Mouse (Mus musculus): ENCODE data around the gene Zhx3.

The Zhx3 gene

DNA sequence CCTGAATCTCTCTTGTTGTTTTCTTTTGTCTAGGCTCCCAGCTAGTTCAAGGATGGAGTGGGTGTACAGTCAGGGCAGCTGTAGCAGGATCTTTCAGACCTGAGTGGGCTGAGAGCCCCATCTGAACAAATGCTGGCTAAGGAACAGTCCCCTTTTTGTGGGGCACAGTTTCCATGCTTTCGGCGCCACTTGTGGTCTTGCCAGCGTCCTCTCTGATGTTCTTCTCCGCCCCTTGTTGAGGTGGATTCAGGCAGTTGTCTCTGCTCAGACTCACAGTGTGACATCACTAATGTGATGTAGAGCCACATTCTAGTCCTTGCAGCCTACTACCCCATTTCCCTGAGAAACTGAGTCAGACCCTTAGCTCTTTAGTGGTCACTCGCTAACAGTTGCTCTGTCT, 126.2 kb downstream of the Zhx3 start:
- no peak for DNase-seq

DNA sequence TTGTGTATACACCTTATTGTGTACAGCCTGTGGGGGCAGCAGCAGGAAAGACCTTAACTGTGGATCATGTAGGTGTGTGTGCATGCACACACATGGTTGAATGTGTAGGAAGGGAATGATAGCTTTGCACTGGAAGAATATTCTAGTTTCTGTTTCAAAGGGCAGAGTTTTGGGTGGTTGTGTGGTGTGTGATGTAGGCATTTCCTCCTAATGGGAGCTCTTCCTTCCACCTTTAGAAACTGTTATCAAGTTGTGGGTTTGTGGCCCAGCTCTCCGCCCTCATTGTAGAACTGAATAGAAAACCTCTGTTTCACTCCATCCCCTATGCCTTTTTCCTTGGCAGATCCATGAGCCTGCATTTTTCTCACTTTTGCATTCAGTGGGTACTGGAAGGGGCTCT, 127.3 kb downstream of the Zhx3 start:
- no peak for DNase-seq

DNA sequence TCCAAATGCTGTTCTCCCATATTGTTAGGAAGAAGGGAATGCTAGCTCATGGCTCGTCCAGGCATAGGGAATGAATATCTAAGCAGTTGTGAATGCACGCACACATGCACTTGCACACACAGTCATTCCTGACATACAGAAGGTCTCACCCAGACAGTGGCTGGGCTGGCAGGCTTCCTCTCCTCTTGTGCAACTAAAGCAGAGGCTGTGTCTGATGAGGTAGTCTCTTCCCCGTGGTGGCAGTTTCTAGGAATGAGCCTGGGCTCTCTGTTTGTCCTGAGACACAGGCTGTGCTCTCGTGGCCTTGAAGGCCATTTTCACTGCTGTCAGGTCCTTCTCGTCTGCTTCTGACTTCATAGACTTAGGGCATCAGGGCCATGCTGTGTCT, 128.0 kb downstream of the Zhx3 start:
- no peak for DNase-seq

DNA sequence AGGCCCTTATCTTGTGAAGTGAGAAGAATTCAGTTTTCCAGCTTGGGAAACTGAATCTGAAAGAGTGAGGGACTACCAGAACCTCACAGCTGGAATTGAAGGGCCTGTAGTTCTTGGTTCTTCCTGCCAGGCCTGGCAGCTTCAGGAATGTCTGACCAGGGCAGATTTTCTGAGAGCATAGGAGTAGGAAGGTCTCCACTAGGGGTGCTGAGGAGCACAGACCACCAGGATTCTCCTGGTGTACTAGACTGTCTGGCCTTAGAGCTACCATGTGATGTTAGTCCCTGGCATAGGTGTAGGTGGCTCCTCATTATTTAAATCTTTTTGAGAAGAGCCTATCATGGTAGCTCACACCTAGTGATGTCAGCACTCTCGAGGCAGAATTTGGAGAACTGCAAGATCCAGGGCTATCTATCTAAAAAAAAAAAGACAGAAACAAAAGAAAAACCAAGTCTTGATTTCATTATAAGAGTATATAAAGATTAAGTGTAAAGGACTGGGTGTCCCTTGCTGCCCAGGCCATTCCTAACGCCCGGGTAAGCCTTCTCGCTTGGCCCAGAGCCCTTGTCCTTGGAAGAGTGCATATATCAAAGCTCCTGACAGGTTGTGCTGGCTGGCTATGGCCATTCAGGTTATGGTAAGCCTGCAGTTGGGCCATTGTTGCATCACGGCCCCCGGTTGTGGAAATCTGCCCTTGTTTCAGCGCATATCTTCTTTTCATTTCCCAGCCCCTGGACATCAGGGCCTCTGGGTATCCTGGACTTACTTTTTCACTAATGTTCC, 128.6 kb downstream of the Zhx3 start:
- DNase-seq: no peak

DNA sequence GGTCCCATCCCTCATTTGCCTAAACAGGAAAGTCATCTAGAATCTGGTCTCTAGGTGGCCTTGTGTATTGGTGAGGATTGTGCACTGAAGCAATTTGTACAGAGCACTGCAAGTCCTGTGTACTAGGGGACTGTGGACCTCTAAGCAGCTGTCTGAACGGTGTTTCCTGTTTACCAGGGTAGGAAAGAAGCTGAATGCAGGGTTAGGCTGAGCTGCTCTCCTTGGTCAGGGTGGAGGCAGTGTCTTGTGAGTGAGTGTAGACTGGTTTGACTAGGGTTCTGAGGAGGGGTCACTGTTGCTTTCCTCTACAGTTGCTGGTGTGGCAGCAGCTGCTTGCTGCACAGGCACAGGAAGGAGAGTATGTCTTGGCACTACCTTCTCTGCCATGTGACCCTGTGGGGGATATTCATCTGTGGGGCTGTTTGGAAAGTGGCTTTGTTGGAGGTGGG, 130.6 kb downstream of the Zhx3 start:
- no peak for DNase-seq

DNA sequence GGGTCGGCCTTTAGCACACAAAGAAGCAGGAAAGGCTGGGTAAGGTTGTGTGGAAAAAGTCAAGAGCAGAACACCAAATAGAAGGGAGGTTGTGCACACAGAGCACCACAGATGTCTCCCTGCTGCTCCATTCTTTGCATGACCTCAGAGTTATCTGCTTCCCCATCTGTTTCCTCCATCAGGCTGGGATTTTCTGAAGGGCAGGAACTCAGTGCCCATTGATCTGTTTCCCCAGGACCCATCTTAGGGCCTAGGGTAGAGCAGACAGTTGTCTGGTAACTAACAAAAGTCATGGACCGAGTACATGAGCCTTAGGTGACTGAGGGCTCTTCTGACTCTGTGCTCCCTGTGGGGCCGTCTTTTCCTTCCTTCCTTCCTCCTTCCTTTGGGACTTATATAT, 131.2 kb downstream of the Zhx3 start:
- no peak for DNase-seq

DNA sequence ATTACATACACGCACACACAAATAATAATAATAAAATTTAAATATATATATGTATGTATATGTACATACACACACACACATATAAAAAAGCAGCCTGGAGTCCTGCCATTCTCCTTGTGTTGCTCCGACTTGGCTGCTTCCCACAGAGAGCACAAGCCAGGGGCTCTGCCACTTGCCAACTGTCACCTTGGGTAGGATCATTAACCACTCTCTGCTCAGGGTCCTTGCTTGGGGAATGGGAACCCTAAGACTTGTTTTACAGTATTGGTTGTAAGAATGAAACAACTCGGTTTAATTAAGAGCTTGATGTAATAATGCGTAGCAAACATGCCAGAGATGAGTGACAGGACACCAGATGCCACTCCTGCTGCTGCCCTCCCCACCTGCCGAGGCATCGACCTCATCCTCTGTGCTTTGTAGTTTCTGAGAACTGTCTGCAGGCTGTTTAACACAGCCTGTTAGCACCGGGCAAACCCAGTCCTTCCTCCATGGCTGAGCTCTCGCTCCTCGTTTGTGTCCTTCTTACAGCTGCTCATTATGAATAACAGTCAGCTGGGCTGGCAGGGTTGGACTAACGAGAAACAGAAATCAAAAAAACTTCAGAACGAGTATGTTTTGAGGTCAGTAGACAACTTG, 132.2 kb downstream of the Zhx3 start:
- DNase-seq: no peak

DNA sequence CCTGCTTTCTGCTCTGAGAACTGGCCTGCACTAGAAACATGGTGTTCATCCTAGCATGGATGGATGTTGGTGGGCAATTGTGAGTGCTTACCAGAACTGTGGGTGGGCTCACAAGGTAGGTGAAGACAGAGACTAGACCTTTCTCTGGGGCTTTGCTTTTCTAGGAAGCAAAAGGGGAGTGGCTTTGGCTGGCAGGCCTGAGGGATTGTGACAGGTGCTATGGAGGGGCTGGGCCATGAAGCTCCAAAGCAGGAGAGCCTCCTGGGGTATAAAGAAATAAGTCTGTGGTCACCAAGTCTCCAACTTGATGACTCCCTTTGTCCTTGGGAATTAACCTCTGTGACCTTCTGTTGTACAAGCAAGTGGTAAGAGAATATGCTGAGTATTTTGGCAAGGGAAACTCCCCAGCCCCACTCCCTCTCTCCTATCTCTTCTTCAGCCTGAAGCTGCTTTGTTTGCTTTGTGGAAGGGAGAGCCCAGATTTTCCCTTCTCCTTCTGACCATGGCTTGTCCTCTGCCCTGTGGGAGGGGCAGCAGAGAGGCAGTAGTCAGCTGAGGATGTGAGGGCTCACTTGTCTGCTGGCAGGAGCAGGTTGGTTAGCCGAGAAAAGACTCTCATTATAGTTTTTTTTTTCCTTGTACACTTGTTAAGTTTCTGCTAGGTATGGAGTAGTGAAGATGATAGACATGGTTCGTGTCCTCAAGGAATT, 133.0 kb downstream of the Zhx3 start:
- DNase-seq: no peak

DNA sequence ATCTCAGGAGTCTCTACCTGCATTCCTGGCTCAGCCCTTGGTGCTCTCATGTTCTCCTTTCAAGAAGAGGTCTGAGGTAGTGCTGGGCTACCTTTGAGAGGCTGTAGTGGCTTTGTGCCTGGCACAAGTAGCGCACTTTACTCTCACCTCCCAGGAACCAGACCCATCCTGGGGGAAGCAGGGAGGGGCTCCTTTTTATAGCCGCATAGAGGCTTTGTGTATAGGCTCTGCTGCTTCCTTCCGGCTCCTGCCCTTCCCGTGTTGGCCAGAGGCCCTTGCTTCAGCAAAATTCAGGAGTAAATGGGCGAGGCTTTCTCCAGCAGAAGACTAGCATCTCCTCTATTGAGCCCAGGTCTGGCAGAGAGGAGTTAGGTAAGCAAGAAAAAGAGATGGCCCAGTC, 134.4 kb downstream of the Zhx3 start:
- DNase-seq: no peak

DNA sequence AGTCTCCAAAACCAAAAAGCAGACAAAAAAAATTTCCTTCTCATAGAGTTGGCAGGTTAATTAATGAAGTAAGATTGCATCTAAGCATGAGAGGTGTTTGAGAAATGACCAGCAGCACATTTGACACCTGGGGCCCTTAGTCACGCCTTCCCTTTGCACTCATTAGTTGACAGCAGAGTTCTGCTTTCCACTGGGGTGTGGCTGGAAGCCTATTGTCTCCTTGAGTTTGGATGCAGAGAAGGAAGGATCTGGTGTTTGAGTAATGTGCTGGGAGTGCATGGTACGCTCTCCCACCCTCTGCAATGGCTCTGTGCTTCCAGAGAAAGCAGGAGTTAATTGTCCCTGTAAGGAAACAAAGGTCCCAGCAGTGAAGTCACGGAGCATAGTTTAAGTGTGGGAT, 136.3 kb downstream of the Zhx3 start:
- DNase-seq: no peak

DNA sequence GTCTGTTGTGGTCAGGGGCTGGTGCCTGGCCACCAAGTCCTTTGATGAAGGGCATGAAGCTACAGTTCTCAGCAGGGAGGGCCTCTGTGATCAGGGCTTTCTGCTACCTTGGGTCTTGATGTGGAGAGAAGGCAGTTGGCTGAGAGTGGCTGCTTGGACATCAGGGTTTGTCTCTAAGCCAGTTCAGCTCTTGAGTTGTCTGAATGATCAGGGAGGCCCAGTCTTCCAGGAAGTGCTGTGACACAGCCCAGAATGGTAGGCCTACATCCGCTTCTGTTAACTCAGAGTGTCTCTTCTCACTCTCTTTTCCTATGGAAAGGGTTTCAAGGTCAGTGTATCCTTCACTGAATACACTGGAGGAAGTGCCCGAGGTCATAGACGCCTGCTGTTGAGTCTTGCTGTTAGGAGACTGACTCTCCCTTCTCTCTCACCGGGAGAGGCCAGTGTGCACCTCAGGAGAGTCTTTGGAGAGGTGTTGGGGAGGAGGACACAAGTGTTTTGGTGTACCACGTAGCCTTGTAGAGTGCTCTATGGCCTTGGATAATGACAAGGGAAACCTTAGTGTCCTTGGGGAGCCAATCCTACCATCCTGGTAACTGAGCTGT, 137.0 kb downstream of the Zhx3 start:
- no peak for DNase-seq

DNA sequence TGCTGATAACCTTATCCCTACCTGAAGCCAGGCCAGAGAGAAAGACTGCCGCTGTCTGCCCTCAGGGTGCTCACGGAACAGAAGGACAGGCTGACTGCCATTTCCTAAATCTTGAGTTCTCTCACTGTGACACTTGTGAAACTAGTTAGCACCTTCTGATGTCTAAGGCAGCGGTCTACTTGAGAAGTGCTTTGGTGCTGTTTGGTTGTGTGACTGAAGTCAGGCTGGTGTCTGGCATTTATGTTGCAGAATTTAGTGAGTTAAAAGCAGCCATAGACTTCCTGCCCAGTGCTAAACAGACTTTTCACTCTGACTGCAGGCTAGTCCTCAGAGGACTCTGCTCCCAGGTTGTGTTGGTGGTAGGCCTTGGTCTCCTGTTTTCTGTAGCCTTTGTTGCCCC, 138.5 kb downstream of the Zhx3 start:
- DNase-seq: no peak

DNA sequence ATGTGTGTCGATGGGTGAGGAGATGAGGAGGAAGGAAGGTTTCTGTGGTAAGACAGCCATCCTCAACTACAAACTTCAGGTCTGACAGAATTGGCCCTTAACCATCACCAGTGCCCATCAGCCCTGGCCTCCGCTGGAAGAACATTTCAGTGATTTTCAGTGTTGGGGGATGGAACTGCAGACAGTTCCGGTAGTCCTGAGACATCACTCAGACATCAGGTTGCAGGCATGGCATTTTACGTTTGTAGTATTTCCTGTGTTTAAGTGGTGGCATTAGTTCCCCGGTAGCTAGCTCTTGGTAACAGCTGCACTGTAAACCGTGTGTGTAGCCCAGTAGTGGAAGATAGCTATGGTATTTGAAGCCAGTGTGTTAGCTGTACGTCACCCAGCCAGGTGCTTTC, 139.7 kb downstream of the Zhx3 start:
- DNase-seq: no peak

DNA sequence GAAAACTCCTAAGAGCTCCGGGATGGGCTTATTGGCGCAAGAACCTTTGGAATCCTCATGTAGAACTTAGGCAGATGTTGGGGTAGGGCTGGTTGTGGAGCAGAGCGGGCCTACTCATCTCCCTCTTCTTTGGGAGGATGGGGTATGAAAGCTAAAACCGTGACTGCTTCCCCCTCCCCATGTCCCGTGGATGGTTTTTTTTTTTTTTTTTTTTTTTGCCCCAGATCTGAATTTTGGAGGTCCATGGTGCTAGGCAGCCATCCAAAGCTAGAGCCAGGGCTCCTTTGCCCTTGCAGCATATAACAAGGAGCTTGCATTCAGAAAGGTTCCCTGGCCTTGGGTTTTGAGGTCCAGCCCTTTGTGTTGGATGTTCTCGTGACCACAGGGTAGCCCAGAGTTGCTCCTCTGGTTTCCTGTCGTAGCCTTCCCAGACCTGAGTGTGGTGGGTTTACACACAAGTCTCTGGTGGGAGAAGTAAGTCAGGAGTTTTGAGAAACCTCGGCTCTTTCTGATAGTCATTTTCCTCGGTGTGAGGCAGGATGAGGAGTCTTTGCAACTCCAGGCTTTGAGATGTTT, 140.3 kb downstream of the Zhx3 start:
- no peak for DNase-seq

DNA sequence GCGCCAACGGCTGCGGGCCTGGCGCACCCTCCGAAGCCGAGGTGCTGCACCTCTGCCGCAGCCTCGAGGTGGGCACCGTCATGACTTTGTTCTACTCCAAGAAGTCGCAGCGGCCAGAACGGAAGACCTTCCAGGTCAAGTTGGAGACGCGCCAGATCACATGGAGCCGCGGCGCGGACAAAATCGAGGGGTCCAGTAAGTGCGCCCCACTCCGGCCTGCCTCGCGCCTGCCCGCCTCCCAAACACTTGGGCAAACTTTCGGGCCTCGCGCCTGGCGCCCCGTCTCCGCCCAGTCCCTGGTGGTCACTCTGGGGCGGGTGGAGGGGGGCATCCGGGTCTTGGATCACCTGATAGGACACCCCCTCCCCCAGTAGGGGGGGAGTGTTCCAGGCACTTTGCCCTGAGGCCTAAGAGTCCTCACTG, 140.9 kb downstream of the Zhx3 start:
- DNase-seq: peak; percentile 40

DNA sequence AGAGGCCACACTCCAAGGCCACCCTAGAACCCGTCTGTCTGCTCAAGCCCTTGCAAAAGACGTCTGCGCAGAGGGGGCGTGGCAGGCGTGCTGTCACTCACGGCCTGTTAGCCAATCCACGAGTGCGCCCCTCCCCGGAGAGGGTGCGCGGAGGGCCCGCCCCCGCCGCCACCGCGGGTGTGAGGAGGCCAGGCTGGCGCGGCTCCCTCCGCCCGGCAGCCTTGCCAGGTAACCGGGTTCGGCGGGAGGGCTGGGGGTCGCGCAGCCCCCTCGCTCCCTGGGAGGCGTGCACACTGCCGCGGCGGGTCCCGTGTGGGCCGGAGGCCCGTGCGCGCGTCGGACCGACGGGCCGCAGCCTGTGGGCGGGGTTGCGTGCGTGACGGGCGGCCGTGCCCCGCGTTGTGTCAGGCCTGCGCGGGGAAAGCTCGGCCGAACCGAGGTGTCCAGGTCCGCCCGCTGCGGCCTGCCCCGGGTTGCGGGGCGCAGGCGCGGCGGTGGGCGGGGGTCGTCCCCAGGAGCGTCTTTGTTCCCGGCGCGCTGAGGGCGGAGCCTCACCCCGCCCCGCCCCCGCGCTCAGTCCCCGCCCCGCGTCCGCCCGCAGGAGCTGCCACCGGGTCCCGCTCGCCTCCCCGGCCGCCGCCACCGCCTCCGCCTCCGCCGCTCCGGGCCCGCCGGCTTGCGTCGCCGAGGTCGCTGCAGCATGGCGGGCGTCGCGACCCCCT, 141.5 kb downstream of the Zhx3 start, which contains the start of gene Plcg1:
Plcg1 (plus strand) TSS at position 184 of the 722 bp plus-strand sequence.
- DNase-seq: peak; percentile 94

DNA sequence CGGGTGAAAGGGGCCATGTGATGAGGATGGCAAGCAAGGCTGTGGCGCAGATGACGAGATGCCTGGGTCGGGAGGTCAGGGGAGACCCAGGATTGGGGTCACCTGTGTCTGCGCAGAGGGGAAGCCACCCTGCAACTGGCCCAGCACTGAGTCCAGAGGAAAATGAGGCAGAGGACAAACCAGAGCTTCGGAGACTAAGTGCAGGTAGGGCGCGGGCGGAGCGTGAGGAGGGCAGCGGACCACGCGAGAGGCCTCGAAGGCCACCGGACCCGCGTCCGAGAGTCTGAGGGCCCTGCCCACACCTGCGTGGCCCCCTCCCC, 142.0 kb downstream of the Zhx3 start:
- DNase-seq: no peak

DNA sequence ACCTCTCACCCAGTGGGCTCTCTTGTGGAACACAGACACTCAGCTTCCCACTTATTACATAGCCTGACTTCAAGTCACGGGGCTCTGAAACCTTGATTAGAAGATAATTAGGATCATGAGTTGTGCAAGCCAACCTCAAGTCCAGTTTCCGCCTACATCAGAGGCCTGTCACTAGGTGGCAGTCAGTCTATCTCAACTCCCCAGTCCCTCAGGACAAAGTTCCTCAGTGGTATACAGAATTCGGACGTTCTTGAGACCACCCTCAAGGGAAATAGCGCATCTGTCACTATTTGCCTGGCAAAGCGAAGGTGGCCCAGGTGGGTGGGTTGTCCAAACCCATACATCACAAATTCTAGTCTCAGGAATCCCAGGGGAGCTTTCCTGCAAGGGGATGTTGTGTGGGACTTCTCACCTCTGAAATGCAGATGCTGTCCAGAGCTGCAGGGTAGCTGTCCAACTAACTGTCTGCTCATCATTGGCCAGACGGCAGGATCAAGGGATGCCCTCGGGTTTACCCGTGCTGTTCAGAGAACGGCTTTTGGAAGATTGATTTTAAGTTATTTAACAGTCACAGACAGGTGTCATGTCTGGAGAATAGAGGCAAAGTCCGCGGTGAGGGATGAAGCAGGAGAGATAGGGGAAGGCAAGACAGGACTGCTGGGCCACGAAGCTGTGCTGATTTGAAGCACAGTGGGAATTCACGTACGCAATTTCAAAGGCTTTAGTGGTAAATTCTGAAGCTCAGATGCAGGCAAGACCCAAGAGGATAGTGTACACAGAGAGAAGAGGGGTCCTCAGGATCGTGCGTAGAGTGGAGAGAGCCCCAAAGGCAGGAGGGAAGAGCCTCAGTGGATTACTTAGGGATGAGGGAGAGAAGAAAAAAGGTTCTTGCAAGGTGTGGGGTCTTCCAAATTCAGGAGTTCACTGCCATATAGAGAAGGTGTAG, 142.7 kb downstream of the Zhx3 start:
- DNase-seq: no peak

DNA sequence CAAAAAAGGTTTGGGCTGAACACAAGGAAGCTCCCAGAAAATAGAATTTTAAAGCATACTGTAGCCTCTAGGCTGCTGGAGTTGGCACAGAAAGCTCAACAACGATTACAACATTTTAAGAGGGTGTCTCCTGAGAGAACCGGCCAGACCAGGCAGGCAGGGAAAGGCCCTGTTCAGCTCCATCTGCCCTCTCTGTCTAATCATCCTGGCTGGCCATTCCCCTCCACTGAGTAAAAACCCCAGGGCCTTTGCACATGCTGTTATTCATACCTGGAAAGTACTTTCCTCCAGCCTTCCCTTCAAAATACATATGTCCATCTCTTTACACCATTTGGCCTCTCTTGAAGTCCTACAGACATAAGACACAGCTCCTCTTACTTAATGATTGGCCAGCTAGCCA, 143.4 kb downstream of the Zhx3 start:
- DNase-seq: no peak

DNA sequence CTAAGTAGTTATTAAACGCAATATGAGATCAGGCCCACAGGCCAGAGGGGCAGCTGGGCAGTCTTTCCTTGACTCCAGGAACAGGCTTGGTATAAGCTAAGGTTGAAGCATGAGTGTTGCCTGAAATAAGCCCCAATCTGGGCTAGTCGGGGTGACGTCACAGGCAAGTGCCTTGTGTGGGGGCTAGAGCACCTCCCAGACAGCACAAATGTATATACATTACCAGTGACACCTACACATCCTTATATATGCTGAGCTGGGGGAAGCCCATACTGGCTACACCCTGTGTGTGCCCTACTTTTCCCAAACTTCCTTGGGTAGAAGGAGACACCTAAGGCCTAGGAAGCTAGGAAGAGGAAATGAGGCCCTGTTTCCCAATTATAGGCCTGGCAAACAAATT, 143.8 kb downstream of the Zhx3 start:
- DNase-seq: no peak

Data from liver (tissue).